Mouse (Mus musculus) thymus, postnatal 10 days (tissue): ENCODE measurements around the gene Grid2.
"Not testable (repeated sequence)": the region's sequence is repeated elsewhere in the genome, so short reads cannot be mapped to it uniquely, and the experiment has no call there.

ENCODE experiments used
- DNase-seq, 2 experiments: peaks; one replicate each; pipeline ENCODE4 v3.0.0; 2021; ENCODE audit warnings: low spot score in 2 of 2

Grid2 gene

GRCm38 (mm10) chr6:63255826-63256555 lies at the start of gene Grid2:
Gene Grid2, plus strand, starts transcription at chr6:63255876.
- DNase-seq, result no peak

DNA sequence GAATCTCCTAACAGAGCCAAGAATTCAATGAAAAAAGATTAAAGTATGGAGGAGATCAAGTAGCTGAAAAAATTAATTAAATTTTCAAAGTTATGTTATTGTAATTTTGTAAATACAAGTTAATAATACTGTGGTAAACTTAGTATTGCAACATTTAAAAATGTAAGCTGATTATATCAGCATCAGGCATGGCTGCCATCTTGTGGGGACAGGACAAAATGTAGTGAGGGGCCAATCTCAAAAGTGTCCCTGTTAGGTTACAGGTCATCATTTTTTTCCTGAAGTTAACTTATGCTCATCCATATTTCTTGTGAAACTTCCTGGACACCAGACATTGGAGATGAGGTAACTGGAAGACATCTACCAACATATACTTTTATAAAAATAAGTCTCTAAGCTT lies 4.9 kb upstream of the Grid2 start:
- DNase-seq, result no peak

- DNase-seq, result no peak
Measured at GRCm38 (mm10) chr6:63256556-63257405, 1.1 kb downstream of the Grid2 start.

GRCm38 (mm10) chr6:63257406-63257845 lies 1.8 kb downstream of the Grid2 start:
- no peak for DNase-seq

GRCm38 (mm10) chr6:63257876-63258275 lies 2.2 kb downstream of the Grid2 start:
- DNase-seq, result no peak

GRCm38 (mm10) chr6:63259764-63260163 lies 4.1 kb downstream of the Grid2 start:
- no peak for DNase-seq

DNA sequence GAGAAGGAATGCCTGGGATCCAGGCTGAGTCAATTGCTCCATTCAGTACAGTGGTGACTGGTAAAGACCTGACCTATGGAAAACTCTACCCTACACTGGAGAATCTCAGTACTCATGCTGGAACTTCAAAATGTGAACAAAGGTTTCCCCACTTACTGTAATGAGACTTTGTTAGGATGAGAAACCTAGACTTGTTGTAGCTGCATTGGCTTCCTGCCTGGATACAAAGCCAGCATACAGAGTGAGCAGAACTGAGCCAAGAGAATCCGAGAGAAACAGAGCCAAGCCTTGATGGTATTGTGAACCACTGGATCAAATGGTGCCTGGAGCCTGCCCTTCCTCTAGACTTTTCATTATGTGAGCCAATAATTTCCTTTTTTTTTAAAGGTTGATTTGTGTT lies 28.7 kb downstream of the Grid2 start:
- DNase-seq, result no peak

GRCm38 (mm10) chr6:63342438-63343004 lies 86.8 kb downstream of the Grid2 start:
- DNase-seq, result no peak

DNA sequence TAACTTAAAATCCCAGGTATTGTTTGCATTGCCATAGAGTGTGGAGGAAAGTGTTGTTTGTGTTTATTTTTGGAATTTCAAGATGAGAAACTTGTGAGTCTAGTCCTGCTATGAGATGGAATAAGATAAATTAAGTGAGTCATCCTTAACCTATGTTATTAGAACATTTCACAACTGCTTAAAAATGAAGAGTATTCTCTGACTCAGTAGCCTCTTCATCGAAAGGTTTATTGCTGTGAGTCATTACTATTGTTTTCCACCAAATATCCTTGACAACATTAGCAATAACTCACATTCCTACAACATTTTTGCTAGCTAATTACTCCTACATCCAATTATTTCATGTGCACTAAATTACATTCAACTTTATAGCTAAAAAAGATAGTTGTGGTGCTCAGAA lies 91.3 kb downstream of the Grid2 start:
- no peak for DNase-seq

GRCm38 (mm10) chr6:63381061-63381611 lies 125.5 kb downstream of the Grid2 start:
- DNase-seq, result no peak

DNA sequence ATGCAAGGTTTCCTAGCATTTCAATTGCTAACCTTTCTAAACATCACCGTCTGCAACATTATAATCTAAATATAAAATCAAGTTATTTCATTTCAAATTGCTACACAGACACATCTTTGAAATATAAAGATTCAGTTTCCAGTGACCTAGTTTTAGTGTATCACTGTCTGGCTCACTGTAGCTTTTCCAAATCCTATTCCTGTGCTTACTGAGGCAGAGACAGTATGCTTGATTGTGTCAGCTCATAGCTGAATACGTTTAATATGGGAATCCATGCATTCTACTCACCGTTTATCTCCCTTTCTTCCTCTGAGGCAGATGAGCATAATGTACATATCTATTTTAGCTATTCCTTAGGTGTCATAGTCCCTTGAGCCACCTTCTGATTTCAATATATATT lies 146.0 kb downstream of the Grid2 start:
- no peak for DNase-seq

- DNase-seq, result no peak
Measured at GRCm38 (mm10) chr6:63417534-63417933, 161.9 kb downstream of the Grid2 start.

- DNase-seq, result no peak
Measured at GRCm38 (mm10) chr6:63432751-63433150, 177.1 kb downstream of the Grid2 start.

DNA sequence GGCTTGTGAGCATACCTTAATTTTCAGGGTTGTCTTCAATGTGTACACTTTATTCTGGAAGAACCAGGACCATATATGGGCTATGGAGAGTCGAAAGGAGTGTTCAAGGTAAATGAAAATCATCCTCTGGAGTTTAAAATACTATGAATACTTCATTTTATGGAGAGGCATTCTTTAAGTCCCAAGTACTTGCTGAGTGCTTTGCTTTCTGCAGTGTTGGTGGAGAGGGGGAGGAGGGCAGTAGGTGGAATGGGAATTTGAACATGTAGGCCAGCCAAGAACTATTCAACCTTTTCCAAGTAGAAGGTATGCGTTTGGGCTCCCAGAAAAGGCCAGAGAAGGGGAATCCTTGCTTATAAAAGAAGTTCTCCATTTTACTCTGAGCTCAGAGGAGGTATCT lies 192.5 kb downstream of the Grid2 start:
- no peak for DNase-seq

DNA sequence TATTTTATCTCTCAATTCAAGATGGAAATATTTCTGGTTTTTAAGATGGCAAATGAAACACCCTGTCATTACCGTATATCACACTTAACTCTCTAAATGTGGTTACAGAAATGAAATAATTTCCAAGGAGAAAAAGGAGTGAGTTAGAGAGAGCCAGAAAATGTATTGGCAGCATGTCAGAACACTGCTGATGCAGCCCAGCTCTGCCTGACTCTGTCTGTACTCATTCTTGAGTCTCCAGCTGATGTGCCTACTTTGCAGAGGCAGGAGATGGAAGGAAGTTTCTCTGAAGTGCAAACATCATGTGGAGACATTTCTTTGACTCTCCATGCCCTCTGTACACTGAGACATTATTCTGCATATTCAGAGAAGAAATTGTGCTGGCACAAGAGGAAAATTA lies 226.5 kb downstream of the Grid2 start:
- DNase-seq, result no peak

DNA sequence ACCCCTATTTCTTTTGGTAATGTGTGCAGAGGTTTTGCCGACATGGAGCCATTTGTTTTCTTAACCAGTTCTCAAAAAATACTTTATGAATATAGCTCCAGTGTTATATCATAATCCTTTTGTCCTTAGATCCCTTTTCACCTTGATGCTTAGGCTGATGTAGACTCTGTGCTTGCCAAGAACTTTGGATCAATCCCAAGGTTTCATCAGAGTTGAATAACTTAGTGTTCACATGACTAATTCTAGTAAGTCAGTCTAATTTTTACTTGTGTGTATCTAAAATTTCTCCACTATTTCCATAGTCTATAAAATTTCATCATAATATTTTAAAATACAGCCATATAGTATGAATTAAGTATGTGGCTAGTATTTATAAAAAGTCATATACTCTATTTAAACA lies 259.3 kb downstream of the Grid2 start:
- no peak for DNase-seq

- no peak for DNase-seq
Measured at GRCm38 (mm10) chr6:63515957-63516356, 260.3 kb downstream of the Grid2 start.

- no peak for DNase-seq
Measured at GRCm38 (mm10) chr6:63531751-63532150, 276.1 kb downstream of the Grid2 start.

DNA sequence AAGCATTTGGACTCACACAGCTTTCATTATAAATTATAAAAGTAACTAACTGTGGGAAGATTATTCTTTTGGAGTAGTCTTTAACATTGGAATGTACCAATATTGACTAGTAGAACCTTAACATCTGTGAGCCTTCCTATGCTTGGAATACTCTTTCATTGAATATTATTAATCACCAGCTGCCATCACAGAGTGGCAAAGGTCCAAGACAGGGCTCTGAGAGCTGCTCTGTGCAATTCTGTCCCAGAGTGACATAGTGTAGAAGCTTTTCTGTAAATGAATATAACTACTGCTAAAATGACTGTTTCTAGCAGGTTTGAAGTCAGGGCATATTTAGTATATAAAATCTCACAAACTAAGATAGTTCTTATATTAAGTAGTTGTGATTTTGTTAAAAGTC lies 277.2 kb downstream of the Grid2 start:
- DNase-seq, result no peak

DNA sequence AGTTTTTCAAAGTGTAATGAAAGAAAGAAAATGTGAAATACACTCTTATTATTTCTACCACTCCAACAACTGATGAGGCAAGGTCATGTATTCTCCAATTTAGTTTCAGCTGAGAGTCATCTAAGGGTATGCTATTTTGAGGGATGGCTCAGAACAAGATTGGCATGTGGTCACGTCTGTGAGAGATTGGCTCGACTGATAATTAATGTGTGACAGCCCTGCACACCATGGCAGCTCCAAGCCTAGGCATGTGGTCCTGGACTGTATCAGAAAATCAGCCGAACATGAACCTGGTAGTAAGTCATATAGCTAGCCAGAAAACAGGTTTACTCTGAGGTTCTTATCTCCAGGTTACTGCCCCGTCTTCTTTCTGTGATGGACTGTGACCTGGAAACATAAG lies 292.1 kb downstream of the Grid2 start:
- DNase-seq, result no peak

- DNase-seq, result not testable (repeated sequence)
Measured at GRCm38 (mm10) chr6:63568741-63569140, 313.1 kb downstream of the Grid2 start.

GRCm38 (mm10) chr6:63590681-63591080 lies 335.0 kb downstream of the Grid2 start:
- DNase-seq, result no peak
